Mouse (Mus musculus) cerebellum, adult 9-11 months (tissue): ENCODE data around the gene Phf21a.

Source experiments
- DNase-seq: peaks from one replicate; pipeline ENCODE4 v3.0.0; 2022

Gene Phf21a

GRCm38 (mm10) chr2:92182981-92183501 is 90.1 kb downstream of the Phf21a start:
- DNase-seq: peak; percentile 87

- DNase-seq: peak; percentile 95
Measured at GRCm38 (mm10) chr2:92183613-92184076, 90.7 kb downstream of the Phf21a start.

GRCm38 (mm10) chr2:92184077-92184921 is 91.4 kb downstream of the Phf21a start:
- DNase-seq: peak; percentile 83

GRCm38 (mm10) chr2:92185062-92185765 is 92.3 kb downstream of the Phf21a start:
- peak; percentile 65 for DNase-seq

- DNase-seq: no peak
Measured at GRCm38 (mm10) chr2:92185766-92186450, 93.0 kb downstream of the Phf21a start.

GRCm38 (mm10) chr2:92187061-92187460 is 94.1 kb downstream of the Phf21a start:
- DNase-seq: no peak

- no peak for DNase-seq
Measured at GRCm38 (mm10) chr2:92188744-92189143, 95.8 kb downstream of the Phf21a start.

GRCm38 (mm10) chr2:92190960-92191359 is 98.0 kb downstream of the Phf21a start:
- no peak for DNase-seq

- no peak for DNase-seq
Measured at GRCm38 (mm10) chr2:92191826-92192581, 99.1 kb downstream of the Phf21a start.

- no peak for DNase-seq
Measured at GRCm38 (mm10) chr2:92198126-92198525, 105.2 kb downstream of the Phf21a start.

- no peak for DNase-seq
Measured at GRCm38 (mm10) chr2:92198747-92199146, 105.8 kb downstream of the Phf21a start.

- no peak for DNase-seq
Measured at GRCm38 (mm10) chr2:92199562-92200286, 106.8 kb downstream of the Phf21a start.

- no peak for DNase-seq
Measured at GRCm38 (mm10) chr2:92202319-92203040, 109.6 kb downstream of the Phf21a start.

GRCm38 (mm10) chr2:92205010-92205639 is 112.2 kb downstream of the Phf21a start:
- no peak for DNase-seq

GRCm38 (mm10) chr2:92210409-92210808 is 117.5 kb downstream of the Phf21a start:
- no peak for DNase-seq

GRCm38 (mm10) chr2:92221431-92221830 is 128.5 kb downstream of the Phf21a start:
- no peak for DNase-seq

- no peak for DNase-seq
Measured at GRCm38 (mm10) chr2:92225592-92225991, 132.7 kb downstream of the Phf21a start.

GRCm38 (mm10) chr2:92229973-92230372 is 137.1 kb downstream of the Phf21a start:
- DNase-seq: no peak

GRCm38 (mm10) chr2:92231706-92232105 is 138.8 kb downstream of the Phf21a start:
- no peak for DNase-seq

GRCm38 (mm10) chr2:92234768-92235332 is 141.9 kb downstream of the Phf21a start:
- DNase-seq: peak; percentile 48
